Mouse (Mus musculus) neural tube, embryonic 11.5 days (tissue): Measurements from ENCODE around the gene Ptprm. TPM values are rescaled to one million over a fixed set of nuclear protein-coding genes. Genes with fewer than 3 reads are reported as not detected.
A peak's percentile ranks its signal among the peaks of the same experiment; 100 is the strongest.

Experiments used
- ATAC-seq: fragments of 200-750 bp; cut with Nextera tagmentation; 2 replicates; pipeline ENCODE4 v1.8.0; 2017; ENCODE audit warnings: moderate number of reproducible peaks, mild to moderate bottlenecking, moderate TSS enrichment, moderate library complexity; ENCODE audit not compliant: insufficient read depth, low FRiP score, low TSS enrichment
- DNase-seq: peaks from one replicate; pipeline ENCODE4 v3.0.0-alpha.2; 2015; ENCODE audit warnings: low spot score
- H3K27ac ChIP-seq: fragments of 300-500 bp; sonication (generic); 2 replicates; pipeline ENCODE4 v1.5.1; 2014; ENCODE audit warnings: low read depth, mild to moderate bottlenecking, low read length
- H3K27me3 ChIP-seq: fragments of 300-500 bp; sonication (generic); 2 replicates; pipeline ENCODE4 v1.6.1; 2014; ENCODE audit warnings: mild to moderate bottlenecking, low read length, mixed read lengths; ENCODE audit not compliant: control insufficient read depth, insufficient read depth
- H3K36me3 ChIP-seq: fragments of 300-500 bp; sonication (generic); 2 replicates; pipeline ENCODE4 v1.6.1; 2014; ENCODE audit warnings: mild to moderate bottlenecking, low read length, moderate library complexity, mixed read lengths; ENCODE audit not compliant: control insufficient read depth, insufficient read depth
- H3K4me1 ChIP-seq: fragments of 300-500 bp; sonication (generic); 2 replicates; pipeline ENCODE4 v1.6.1; 2014; ENCODE audit warnings: low read length, mixed read lengths; ENCODE audit not compliant: control insufficient read depth, insufficient read depth
- H3K4me2 ChIP-seq: fragments of 300-500 bp; sonication (generic); 2 replicates; pipeline ENCODE4 v1.6.1; 2014; ENCODE audit warnings: low read depth, mild to moderate bottlenecking, moderate library complexity
- H3K4me3 ChIP-seq: fragments of 300-500 bp; sonication (generic); 2 replicates; pipeline ENCODE4 v1.5.1; 2014; ENCODE audit warnings: low read depth, low read length
- H3K9ac ChIP-seq: fragments of 300-500 bp; sonication (generic); 2 replicates; pipeline ENCODE4 v1.6.1; 2014; ENCODE audit warnings: mild to moderate bottlenecking, low read length
- H3K9me3 ChIP-seq: fragments of 300-500 bp; sonication (generic); 2 replicates; pipeline ENCODE4 v1.6.1; 2016; ENCODE audit warnings: low read length; ENCODE audit not compliant: control insufficient read depth
- WGBS: fragments of 180-500 bp; shearing (Covaris S2); extraction: QIAGEN DNeasy Blood & Tissue Kit; methylation state at CpG from one replicate; pipeline ENCODE4 v1.1.7; 2014; 5-methylcytosine and 5-hydroxymethylcytosine counted together
- polyA plus RNA-seq: library from polyadenylated mRNA; unstranded; fragments of >200 nt; fragmentation: Nextera tagmentation; extraction: Ambion mirVana; gene quantifications from 2 replicates; pipeline ENCODE4 v1.2.1, GENCODE M21; 2014

The Ptprm gene
- polyA plus RNA-seq = 12.7 and 13.7 TPM in 2 replicates

DNA sequence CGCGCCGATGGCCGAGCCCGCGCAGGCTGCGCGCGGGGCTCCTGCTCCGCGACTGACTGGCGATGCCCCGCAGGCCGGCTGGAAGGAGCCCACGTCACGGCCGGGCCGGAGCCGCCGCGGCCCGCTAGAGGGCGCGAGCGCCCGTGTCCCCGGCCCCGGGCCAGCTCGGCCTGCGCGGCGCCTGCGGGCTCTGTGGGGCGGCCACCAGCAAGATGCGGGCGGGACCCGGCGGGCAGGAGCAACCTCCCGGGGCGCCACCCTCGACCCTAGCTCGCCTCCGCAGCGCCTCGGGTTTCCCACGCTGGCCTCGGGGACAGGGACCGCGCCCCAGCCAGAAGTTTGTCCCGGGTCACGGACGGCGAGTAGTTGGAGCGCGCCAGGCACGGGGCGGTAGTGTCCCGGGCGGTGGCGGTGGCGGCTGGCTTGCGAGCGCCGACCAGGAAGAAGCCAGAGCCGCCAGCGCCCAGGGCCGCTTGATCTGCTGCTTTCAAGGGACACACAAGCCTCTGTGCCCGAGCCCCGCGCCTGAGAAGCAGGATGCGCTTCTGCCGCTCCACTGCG is at the start of gene Ptprm:
Gene Ptprm, minus strand, starts transcription at position 7 of the 561 bp plus-strand sequence.
- peak within 1 kb of the TSS; percentile 54; the same call in 1 of the 2 replicates for H3K27ac ChIP-seq
- peak; percentile 92 for DNase-seq
- under 1% methylated on average over 69 of the region's 73 CpGs for WGBS
- peak; percentile 95 for ATAC-seq
- peak within 1 kb of the TSS; percentile 62 for H3K9ac ChIP-seq
- H3K9me3 ChIP-seq = no peaks in the 10 kb centered on the region
- no peaks in the 10 kb centered on the region for H3K36me3 ChIP-seq
- peak within 1 kb of the TSS; percentile 95 for H3K4me2 ChIP-seq
- H3K27me3 ChIP-seq = no peaks in the 10 kb centered on the region
- H3K4me3 ChIP-seq = peak within 1 kb of the TSS; percentile 53
- H3K4me1 ChIP-seq = 0 out of 2 replicates have a peak, but pooled peaks cover 2% of the 10 kb centered on the region

DNA sequence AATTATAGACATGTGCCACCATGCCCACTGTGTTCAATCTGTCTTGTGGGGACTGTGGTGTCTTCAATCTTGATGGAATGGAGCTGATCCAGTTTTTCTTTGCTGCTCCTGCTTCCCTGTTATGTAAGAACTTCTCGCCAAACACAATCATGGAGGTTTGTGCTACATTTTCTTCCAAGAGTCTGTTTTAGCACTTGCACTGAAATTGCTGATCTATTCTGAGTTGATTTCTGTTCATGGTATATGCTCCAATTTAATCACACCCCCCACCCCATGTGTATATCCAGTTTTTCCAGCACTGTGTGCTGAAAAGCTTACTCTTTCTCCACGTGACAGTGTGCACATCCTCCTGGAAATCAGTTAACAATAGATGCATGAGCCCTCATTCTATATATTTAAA is 41.9 kb upstream of the Ptprm start:
- Histone ChIP-seq H3K27me3 (no peaks in the 10 kb centered on the region), H3K4me1 (no peaks in the 10 kb centered on the region), H3K36me3 (no peaks in the 10 kb centered on the region), H3K9me3 (no peaks in the 10 kb centered on the region), H3K4me2 (no peak overlapping the region), H3K9ac (no peak overlapping the region), H3K4me3 (no peak overlapping the region), H3K27ac (no peak overlapping the region)
- DNase-seq (no peak), ATAC-seq (no peak)
- 84% methylated on average over 2 of the region's 2 CpGs for WGBS

DNA sequence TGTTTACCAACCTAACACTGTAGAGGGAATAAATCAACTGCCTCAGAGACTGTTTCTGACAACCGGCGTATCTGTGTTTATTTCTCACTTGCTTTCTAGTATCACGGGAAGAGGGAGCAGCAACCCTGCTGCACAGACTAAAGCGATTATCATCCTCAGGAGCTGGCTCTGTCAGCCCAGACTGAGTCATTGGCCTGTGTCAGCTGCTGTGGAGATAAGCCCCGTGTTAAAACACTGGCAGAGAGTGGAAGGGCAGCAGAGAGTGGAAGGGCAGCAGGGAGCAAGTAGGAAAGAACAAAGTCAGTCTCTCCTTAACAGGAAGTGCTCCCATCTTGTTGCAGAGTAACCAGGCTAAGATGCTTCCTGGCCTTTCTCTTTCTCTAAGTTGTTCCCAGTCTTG is 36.6 kb upstream of the Ptprm start:
- no peak overlapping the region for H3K4me2 ChIP-seq
- H3K4me3 ChIP-seq = no peak overlapping the region
- H3K36me3 ChIP-seq = no peaks in the 10 kb centered on the region
- no peak overlapping the region for H3K27ac ChIP-seq
- DNase-seq = no peak
- H3K9ac ChIP-seq = no peak overlapping the region
- H3K27me3 ChIP-seq = no peaks in the 10 kb centered on the region
- no peaks in the 10 kb centered on the region for H3K9me3 ChIP-seq
- 78% methylated on average over 5 of the region's 5 CpGs for WGBS
- no peaks in the 10 kb centered on the region for H3K4me1 ChIP-seq
- no peak for ATAC-seq

DNA sequence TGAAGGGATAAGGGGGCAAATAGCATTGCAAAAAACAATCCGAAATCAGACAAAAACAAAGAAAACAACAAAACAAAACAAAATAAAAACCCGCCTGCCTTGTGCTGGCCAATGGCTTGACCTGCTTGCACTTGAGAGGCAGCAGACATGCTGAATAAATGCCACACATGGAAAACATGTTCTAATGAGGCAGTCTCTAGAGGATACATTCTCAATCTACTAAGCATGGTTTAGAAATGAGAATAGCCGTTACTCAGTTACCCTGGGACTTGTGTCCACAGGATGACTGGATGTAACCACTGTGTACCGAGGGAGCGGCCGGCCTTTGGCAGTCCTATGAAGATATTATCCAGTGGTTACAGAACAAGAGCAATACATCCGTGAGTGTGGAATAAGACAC is 33.9 kb upstream of the Ptprm start:
- H3K36me3 ChIP-seq = no peaks in the 10 kb centered on the region
- H3K27me3 ChIP-seq = no peaks in the 10 kb centered on the region
- no peak overlapping the region for H3K4me3 ChIP-seq
- WGBS = 82% methylated on average over 7 of the region's 7 CpGs
- no peak overlapping the region for H3K27ac ChIP-seq
- H3K4me2 ChIP-seq = no peak overlapping the region
- DNase-seq (no peak), ATAC-seq (no peak)
- no peaks in the 10 kb centered on the region for H3K9me3 ChIP-seq
- H3K9ac ChIP-seq = no peak overlapping the region
- H3K4me1 ChIP-seq = no peaks in the 10 kb centered on the region

DNA sequence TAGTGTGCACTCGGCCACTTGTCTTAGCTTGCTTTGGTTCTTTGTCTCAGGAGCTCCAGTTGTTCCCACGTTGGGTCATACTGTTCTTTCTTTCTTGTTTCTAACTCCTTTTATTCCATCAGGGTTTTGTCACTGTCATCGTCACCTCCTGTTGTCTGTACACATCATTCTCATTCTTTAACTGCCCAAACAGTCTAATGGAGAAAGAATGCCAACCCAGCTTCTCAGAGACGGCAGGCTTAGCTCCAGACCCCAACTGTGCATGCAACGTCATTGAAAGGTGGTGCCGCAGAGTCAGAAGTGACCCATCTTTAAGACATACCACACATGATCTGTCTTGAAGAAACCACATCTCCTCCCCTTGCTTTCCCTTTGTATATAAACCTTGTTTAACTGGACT is 31.0 kb upstream of the Ptprm start:
- no peak for ATAC-seq
- H3K36me3 ChIP-seq = no peaks in the 10 kb centered on the region
- no peak overlapping the region for H3K27ac ChIP-seq
- no peak overlapping the region for H3K9ac ChIP-seq
- WGBS = 58% methylated on average over 6 of the region's 6 CpGs
- no peak overlapping the region for H3K4me3 ChIP-seq
- H3K27me3 ChIP-seq = no peaks in the 10 kb centered on the region
- no peak for DNase-seq
- H3K4me1 ChIP-seq = no peaks in the 10 kb centered on the region
- no peak overlapping the region for H3K4me2 ChIP-seq
- no peaks in the 10 kb centered on the region for H3K9me3 ChIP-seq

DNA sequence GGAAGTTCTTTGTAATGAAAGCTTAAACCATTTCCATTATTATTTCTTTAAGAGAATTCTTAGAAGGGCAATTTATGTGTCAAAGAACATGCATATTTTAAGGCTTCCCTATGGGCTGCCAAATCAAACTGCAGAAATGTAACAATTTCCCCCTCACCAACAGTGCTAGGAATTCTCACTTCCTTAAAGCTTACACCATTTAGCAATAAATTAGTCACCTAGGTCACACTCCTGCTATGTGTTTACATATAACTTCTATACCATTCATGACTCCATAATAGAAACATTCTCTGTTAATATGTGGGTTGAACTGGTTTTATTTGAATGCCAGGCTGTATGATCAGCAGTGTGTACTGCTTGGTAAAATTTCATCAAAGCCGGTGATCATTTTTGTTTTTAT is 29.4 kb upstream of the Ptprm start:
- Histone ChIP-seq H3K27ac (no peak overlapping the region), H3K36me3 (no peaks in the 10 kb centered on the region), H3K4me1 (no peaks in the 10 kb centered on the region), H3K9ac (no peak overlapping the region), H3K27me3 (no peaks in the 10 kb centered on the region), H3K4me2 (no peak overlapping the region), H3K4me3 (no peak overlapping the region), H3K9me3 (no peaks in the 10 kb centered on the region)
- no peak for ATAC-seq
- no peak for DNase-seq
- 98% methylated on average over 1 of the region's 1 CpGs for WGBS

DNA sequence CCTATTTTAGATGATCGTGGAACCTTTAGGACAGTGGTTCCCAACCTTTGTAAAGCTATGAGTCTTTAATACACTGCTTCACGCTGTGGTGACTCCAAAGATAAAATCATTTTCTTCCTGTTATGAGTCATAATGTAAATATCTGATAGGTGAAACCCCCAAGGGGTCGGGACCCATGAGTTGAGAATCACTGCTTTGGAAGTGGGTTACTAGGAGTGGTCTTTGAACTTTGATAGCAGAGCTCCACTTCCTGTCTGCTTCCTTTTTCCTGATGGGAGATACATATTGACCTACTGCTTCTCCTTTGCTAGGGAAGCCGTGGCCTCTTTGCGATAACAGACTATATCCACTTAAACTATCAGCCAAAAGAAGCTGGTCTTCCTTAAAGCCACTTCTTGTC is 27.4 kb upstream of the Ptprm start:
- H3K27me3 ChIP-seq = no peaks in the 10 kb centered on the region
- H3K36me3 ChIP-seq = no peaks in the 10 kb centered on the region
- DNase-seq (no peak), ATAC-seq (no peak)
- H3K27ac ChIP-seq = no peak overlapping the region
- no peak overlapping the region for H3K4me3 ChIP-seq
- no peaks in the 10 kb centered on the region for H3K9me3 ChIP-seq
- H3K4me2 ChIP-seq = no peak overlapping the region
- WGBS = 84% methylated on average over 5 of the region's 5 CpGs
- no peak overlapping the region for H3K9ac ChIP-seq
- H3K4me1 ChIP-seq = no peaks in the 10 kb centered on the region

DNA sequence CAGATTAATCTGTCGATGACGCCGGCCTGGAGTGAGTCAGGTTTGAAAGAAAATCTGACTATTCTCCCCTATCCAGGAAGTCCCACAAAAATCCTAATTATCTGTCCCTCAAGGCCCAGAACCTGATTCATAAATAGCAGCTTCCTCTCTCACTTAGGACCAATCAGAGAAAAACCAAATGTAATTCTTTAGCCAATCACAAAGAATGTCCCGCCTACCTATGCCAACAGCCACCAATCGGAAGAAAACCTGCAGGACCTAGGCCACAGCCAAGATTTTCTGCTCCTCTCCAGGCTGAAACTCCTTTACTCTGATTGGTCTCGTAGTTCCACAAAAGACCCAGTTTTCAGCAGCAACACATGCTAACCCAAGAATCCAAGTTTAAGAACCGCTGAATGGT is 13.6 kb upstream of the Ptprm start:
- Histone ChIP-seq H3K4me1 (no peaks in the 10 kb centered on the region), H3K27me3 (no peaks in the 10 kb centered on the region), H3K4me3 (no peak overlapping the region), H3K9ac (no peak overlapping the region), H3K4me2 (no peak overlapping the region), H3K36me3 (no peaks in the 10 kb centered on the region), H3K9me3 (no peaks in the 10 kb centered on the region), H3K27ac (no peak overlapping the region)
- ATAC-seq (no peak), DNase-seq (no peak)
- WGBS = 93% methylated on average over 7 of the region's 7 CpGs

DNA sequence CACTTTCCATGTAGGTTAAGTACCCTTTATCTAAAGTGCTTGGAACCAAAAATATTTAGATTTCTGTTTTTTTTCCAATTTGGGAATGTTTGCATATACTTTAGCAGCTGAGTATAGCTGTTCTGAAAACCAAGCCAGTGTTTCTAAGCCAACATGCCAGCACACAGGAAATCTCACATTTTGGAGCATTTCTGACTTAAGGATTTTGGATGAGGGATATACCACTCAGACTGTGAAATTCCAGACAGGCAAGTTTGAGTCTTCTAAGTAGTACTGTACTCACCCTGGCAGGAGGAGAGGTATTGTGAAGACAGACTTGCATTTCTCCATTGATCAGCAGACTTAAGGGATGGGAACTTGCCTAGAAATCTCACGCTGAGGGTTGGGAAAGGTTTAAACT is 10.2 kb upstream of the Ptprm start:
- no peak overlapping the region for H3K4me2 ChIP-seq
- H3K9me3 ChIP-seq = no peaks in the 10 kb centered on the region
- H3K4me3 ChIP-seq = no peak overlapping the region
- DNase-seq (no peak), ATAC-seq (no peak)
- no peaks in the 10 kb centered on the region for H3K36me3 ChIP-seq
- H3K9ac ChIP-seq = no peak overlapping the region
- H3K27me3 ChIP-seq = no peaks in the 10 kb centered on the region
- WGBS = 90% methylated on average over 1 of the region's 1 CpGs
- no peak overlapping the region for H3K27ac ChIP-seq
- no peaks in the 10 kb centered on the region for H3K4me1 ChIP-seq
